Mouse (Mus musculus) heart, adult 2 months (tissue): ENCODE measurements around the gene Selenov. TPM values are rescaled to one million over a fixed set of nuclear protein-coding genes. Genes with fewer than 3 reads are reported as not detected.

Source experiments
- DNase-seq, 2 experiments: peaks; one replicate each; pipeline ENCODE4 v3.0.0; 2021
- H3K27ac ChIP-seq: fragments of 200-600 bp; 2 replicates; pipeline ENCODE4 v1.8.1; 2022
- H3K27me3 ChIP-seq: fragments of 200-500 bp; 2 replicates; pipeline ENCODE4 v1.6.1; 2012; ENCODE audit warnings: mild to moderate bottlenecking, low read length, inconsistent platforms, mixed read lengths; ENCODE audit not compliant: control insufficient read depth, insufficient read depth
- H3K36me3 ChIP-seq: fragments of 200-500 bp; 2 replicates; pipeline ENCODE4 v1.6.1; 2012; ENCODE audit warnings: low read length, inconsistent platforms; ENCODE audit not compliant: control insufficient read depth, insufficient read depth
- H3K4me1 ChIP-seq: fragments of 200-500 bp; 2 replicates; pipeline ENCODE4 v1.6.1; 2011; ENCODE audit warnings: low read length; ENCODE audit not compliant: control insufficient read depth, insufficient read depth
- H3K4me3 ChIP-seq: fragments of 200-600 bp; 2 replicates; pipeline ENCODE4 v1.8.1; 2022
- H3K79me2 ChIP-seq: fragments of 200-500 bp; replicated peaks from 2 replicates; pipeline ENCODE4 v1.6.1; 2012; ENCODE audit warnings: mild to moderate bottlenecking, inconsistent platforms, low read length, moderate library complexity, mixed read lengths; ENCODE audit not compliant: control insufficient read depth, insufficient read depth
- H3K9ac ChIP-seq: fragments of 200-500 bp; 2 replicates; pipeline ENCODE4 v1.6.1; 2012; ENCODE audit warnings: low read depth, mild to moderate bottlenecking, control low read depth, inconsistent platforms, low read length, mixed read lengths
- CTCF ChIP-seq: fragments of 200-600 bp; IDR thresholded peaks from 2 replicates; pipeline ENCODE4 v1.8.1; 2022; ENCODE audit warnings: antibody characterized with exemption, mild to moderate bottlenecking, moderate library complexity
- EP300 ChIP-seq: fragments of 200-500 bp; IDR thresholded peaks from 2 replicates; pipeline ENCODE4 v1.6.1; 2011; ENCODE audit warnings: low read depth, low read length, control low read depth; ENCODE audit not compliant: insufficient read depth
- POLR2A ChIP-seq: fragments of 200-500 bp; IDR thresholded peaks from 2 replicates; pipeline ENCODE4 v1.6.1; 2011; ENCODE audit warnings: mild to moderate bottlenecking, low read depth, low read length, control low read depth; ENCODE audit not compliant: insufficient read depth
- WGBS: fragments of 180-500 bp; shearing (Covaris S2); methylation state at CpG from one replicate; pipeline ENCODE4 v1.1.7; 2018; 5-methylcytosine and 5-hydroxymethylcytosine counted together
- intact Hi-C: fragments of 180-260 bp; cut with DNase I; formaldehyde crosslinking; loops from one replicate; pipeline ENCODE4 v1.15.1; 2025
- polyA plus RNA-seq: library from polyadenylated mRNA; depleted of rRNA; stranded (reverse); fragments of >200 nt; gene quantifications from 2 replicates; pipeline ENCODE4 v1.2.3, GENCODE M21; 2012
- total RNA-seq, 2 experiments: library from RNA; stranded (reverse); gene quantifications; 2 replicates each; pipeline ENCODE4 v1.2.3; 2021

Gene Selenov
- total and polyA plus RNA-seq, 3 experiments, result 0.08 TPM; not detected in 2

DNA sequence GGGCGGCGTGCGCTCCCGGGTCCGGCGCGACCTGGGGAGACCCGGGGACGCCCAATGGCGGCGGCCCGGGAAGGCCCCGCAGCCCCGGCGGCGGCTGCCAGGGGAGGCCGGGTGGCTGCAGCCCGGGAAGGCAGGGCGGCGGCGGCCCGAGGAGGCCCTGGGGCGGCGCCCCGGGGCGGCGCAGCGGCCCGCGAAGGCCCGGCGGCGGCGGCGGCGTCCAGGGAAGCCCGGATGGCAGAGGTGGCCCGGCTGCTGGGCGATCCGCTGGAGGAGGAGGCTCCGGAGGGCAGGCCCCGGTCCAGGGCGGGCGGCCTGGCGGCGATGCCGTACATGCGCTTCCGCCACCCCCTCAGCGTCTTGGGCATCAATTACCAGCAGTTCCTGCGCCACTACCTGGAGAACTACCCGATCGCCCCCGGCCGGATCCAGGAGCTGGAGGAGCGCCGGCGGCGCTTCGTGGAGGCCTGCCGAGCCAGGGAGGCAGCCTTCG lies 22.9 kb downstream of the Selenov start:
- Histone ChIP-seq H3K27me3 (no peaks in the 10 kb centered on the region), H3K4me3 (peak overlapping the region; percentile 74), H3K9ac (peak overlapping the region; percentile 84), H3K79me2 (no peaks in the 10 kb centered on the region), H3K27ac (peak overlapping the region; percentile 62), H3K4me1 (peaks cover 3% of the 10 kb centered on the region; the same call in 1 of the 2 replicates), H3K36me3 (no peaks in the 10 kb centered on the region; the same call in 1 of the 2 replicates)
- DNase-seq, result peak; percentile 70 to 73
- no peak for TF ChIP-seq EP300
- no peak for TF ChIP-seq POLR2A
- no peak for TF ChIP-seq CTCF
- intact Hi-C loops, result no loop called here
- 2% methylated on average over 58 of the region's 62 CpGs for WGBS

GRCm38 (mm10) chr7:28267129-28268041 lies 23.6 kb downstream of the Selenov start, which contains the start of gene Eid2:
Gene Eid2 (plus strand): TSS chr7:28267881.
- TF ChIP-seq CTCF (peak; percentile 34), POLR2A (peak; percentile 69), EP300 (no peak)
- H3K4me3 ChIP-seq, result peak within 1 kb of the TSS; percentile 74
- peak within 1 kb of the TSS; percentile 62 for H3K27ac ChIP-seq
- H3K36me3 ChIP-seq, result no peaks in the 10 kb centered on the region; the same call in 1 of the 2 replicates
- H3K4me1 ChIP-seq, result peaks cover 3% of the 10 kb centered on the region; the same call in 1 of the 2 replicates
- no peaks in the 10 kb centered on the region for H3K27me3 ChIP-seq
- no peaks in the 10 kb centered on the region for H3K79me2 ChIP-seq
- intact Hi-C loops, result no loop called here
- WGBS, result 6% methylated on average over 57 of the region's 57 CpGs
- peak within 1 kb of the TSS; percentile 84 for H3K9ac ChIP-seq
- DNase-seq, result peak; percentile 84 to 86

DNA sequence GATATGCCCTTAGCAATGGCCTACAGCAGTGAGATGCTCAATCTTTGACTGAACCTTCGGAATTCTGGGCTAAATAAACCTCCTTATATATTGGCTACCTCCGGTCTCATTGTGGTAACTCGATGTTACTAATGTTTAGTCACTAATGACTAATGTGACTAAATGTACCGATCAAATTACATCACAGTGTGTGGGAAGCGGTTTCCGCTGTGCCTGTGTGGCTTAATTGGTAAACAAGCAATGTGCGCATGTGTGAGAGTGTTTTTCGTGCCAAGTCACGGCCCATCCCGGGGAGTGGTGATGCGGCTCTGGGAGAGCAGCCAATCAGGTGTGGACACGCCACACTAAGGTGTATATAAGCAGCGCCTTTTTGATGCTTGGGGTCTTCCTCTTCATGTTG lies 25.6 kb downstream of the Selenov start:
- H3K27ac ChIP-seq, result no peak overlapping the region
- H3K79me2 ChIP-seq, result no peaks in the 10 kb centered on the region
- H3K27me3 ChIP-seq, result no peaks in the 10 kb centered on the region
- TF ChIP-seq POLR2A (no peak), EP300 (no peak)
- no peak overlapping the region for H3K9ac ChIP-seq
- intact Hi-C loops, result no loop called here
- no peaks in the 10 kb centered on the region; the same call in 1 of the 2 replicates for H3K36me3 ChIP-seq
- peaks cover 3% of the 10 kb centered on the region; the same call in 1 of the 2 replicates for H3K4me1 ChIP-seq
- no peak overlapping the region for H3K4me3 ChIP-seq
- 89% methylated on average over 13 of the region's 13 CpGs for WGBS
- no peak for DNase-seq

DNA sequence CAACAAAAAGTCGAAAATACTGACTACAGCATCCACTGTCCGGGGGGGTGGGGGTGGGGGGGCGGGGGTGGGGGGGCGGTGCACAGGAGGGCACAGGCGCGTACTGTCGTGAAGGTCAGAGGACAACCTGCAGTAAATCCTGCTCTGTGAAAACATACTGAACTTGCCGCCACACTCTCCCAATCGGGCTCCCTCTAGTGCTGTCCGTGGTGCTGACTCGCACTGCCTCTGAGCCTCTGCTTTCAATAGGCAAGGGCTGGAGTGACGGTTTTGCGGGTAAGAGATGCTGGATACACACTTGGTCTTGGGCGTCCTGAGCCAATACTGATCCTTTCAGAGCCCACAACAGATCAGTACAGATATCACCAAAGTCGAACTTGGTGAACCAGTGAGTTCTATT lies 27.2 kb downstream of the Selenov start:
- DNase-seq, result peak; percentile 25 to 68
- H3K27ac ChIP-seq, result no peak overlapping the region
- no peaks in the 10 kb centered on the region for H3K27me3 ChIP-seq
- intact Hi-C loops, result no loop called here
- 6% methylated on average over 15 of the region's 15 CpGs for WGBS
- TF ChIP-seq EP300 (no peak), CTCF (no peak)
- no peaks in the 10 kb centered on the region; the same call in 1 of the 2 replicates for H3K36me3 ChIP-seq
- no peak overlapping the region for H3K4me3 ChIP-seq
- H3K79me2 ChIP-seq, result no peaks in the 10 kb centered on the region
- peaks cover 2% of the 10 kb centered on the region; the same call in 1 of the 2 replicates for H3K4me1 ChIP-seq
- H3K9ac ChIP-seq, result no peak overlapping the region

DNA sequence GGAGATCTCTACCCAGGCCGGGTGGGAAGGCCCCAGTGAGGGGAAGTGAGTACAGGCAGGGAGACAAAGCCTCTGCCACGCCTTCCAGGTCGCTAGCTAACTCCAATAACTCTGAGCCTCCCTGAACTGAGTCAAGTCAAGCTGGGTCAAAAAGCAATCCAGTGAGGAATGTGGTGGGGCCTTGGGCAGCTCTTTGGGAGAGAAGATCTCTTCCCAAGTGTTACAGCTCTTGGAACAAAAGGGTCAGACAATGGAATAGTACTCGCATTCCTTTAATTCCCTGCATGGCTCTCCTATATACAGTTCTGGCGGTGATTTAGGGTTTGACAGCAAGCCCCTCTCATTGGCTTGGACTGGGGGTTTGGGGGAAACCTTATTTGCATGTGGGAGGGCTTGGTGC lies 28.1 kb downstream of the Selenov start:
- 37% methylated on average over 5 of the region's 5 CpGs for WGBS
- no peak for TF ChIP-seq EP300
- TF ChIP-seq CTCF, result no peak
- TF ChIP-seq POLR2A, result no peak
- Histone ChIP-seq H3K36me3 (no peaks in the 10 kb centered on the region), H3K4me1 (no peaks in the 10 kb centered on the region), H3K79me2 (no peaks in the 10 kb centered on the region), H3K9ac (no peak overlapping the region), H3K4me3 (no peak overlapping the region), H3K27me3 (no peaks in the 10 kb centered on the region), H3K27ac (no peak overlapping the region)
- intact Hi-C loops, result no loop called here
- DNase-seq, result no peak

DNA sequence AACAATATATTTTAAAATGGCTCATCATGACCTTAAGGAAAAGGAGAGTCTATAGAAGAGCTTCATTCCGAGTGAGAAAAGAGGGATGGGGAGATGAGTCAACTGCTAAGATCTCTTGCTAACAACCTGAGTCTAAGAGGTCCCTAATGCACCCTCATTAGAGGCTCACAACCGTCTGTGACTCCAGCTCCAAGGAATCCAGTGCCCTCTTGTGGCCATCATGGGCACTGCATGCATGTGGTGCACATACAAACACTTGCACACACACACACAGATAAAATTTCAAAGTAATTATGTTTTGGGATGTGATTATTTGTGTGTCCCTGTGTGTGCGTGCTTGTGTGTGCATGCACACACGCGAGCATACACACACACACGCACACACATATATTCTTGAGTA lies 35.5 kb downstream of the Selenov start:
- Histone ChIP-seq H3K9ac (no peak overlapping the region), H3K79me2 (no peaks in the 10 kb centered on the region)
- DNase-seq, result no peak

More for the DNA sequence above, 35.5 kb downstream of the Selenov start:
- peak; percentile 33 for TF ChIP-seq CTCF
- no peak for TF ChIP-seq EP300
- TF ChIP-seq POLR2A, result no peak
- H3K4me1 ChIP-seq, result no peaks in the 10 kb centered on the region
- intact Hi-C loops, result no loop called here
- no peak overlapping the region for H3K27ac ChIP-seq
- H3K4me3 ChIP-seq, result no peak overlapping the region
- H3K36me3 ChIP-seq, result no peaks in the 10 kb centered on the region
- no peaks in the 10 kb centered on the region for H3K27me3 ChIP-seq
- 80% methylated on average over 6 of the region's 6 CpGs for WGBS
